Mouse (Mus musculus) testis, adult 2 months (tissue): ENCODE measurements around the gene Tinag. TPM values are rescaled to one million over a fixed set of nuclear protein-coding genes. Genes with fewer than 3 reads are reported as not detected.

ENCODE experiments used
- H3K27ac ChIP-seq: fragments of 200-500 bp; 2 replicates; pipeline ENCODE4 v1.5.1; 2012; ENCODE audit warnings: low read depth, low read length; ENCODE audit not compliant: control insufficient read depth, insufficient read depth
- H3K27me3 ChIP-seq: fragments of 200-500 bp; 2 replicates; pipeline ENCODE4 v1.6.1; 2012; ENCODE audit warnings: mild to moderate bottlenecking, low read length, moderate library complexity; ENCODE audit not compliant: control insufficient read depth, insufficient read depth
- H3K36me3 ChIP-seq: fragments of 200-500 bp; 2 replicates; pipeline ENCODE4 v1.6.1; 2012; ENCODE audit warnings: mild to moderate bottlenecking, low read length; ENCODE audit not compliant: control insufficient read depth, insufficient read depth
- H3K4me1 ChIP-seq: fragments of 200-500 bp; 2 replicates; pipeline ENCODE4 v1.6.1; 2012; ENCODE audit warnings: low read length; ENCODE audit not compliant: control insufficient read depth, insufficient read depth
- H3K4me3 ChIP-seq: fragments of 200-500 bp; 2 replicates; pipeline ENCODE4 v1.5.1; 2012; ENCODE audit warnings: low read depth, mild to moderate bottlenecking, low read length, moderate library complexity, mixed read lengths; ENCODE audit not compliant: control insufficient read depth
- CTCF ChIP-seq: fragments of 200-500 bp; IDR thresholded peaks from 2 replicates; pipeline ENCODE4 v1.5.1; 2012; ENCODE audit warnings: low read depth, mild to moderate bottlenecking, inconsistent platforms, low read length, moderate library complexity; ENCODE audit not compliant: control insufficient read depth, insufficient read depth, insufficient replicate concordance
- POLR2A ChIP-seq: fragments of 200-500 bp; IDR thresholded peaks from 2 replicates; pipeline ENCODE4 v1.6.1; 2012; ENCODE audit warnings: low read depth, mild to moderate bottlenecking, inconsistent platforms, low read length, moderate library complexity; ENCODE audit not compliant: control insufficient read depth
- polyA plus RNA-seq: library from polyadenylated mRNA; depleted of rRNA; stranded (reverse); fragments of >200 nt; gene quantifications from 2 replicates; pipeline ENCODE4 v1.2.3, GENCODE M21; 2012

The Tinag gene
- polyA plus RNA-seq, 1 experiment, result not detected

GRCm38 (mm10) chr9:76915093-76915661 lies 130.4 kb downstream of the Tinag start:
- H3K27me3 ChIP-seq, result no peaks in the 10 kb centered on the region
- H3K4me1 ChIP-seq, result no peaks in the 10 kb centered on the region
- no peak overlapping the region for H3K4me3 ChIP-seq
- TF ChIP-seq POLR2A, result no peak
- TF ChIP-seq CTCF, result no peak
- no peaks in the 10 kb centered on the region for H3K36me3 ChIP-seq
- no peak overlapping the region for H3K27ac ChIP-seq
